Mouse (Mus musculus) cortical plate, adult 2 months (tissue): ENCODE measurements at regions not wholly inside any gene's neighbourhood (a gene's known extent, or its start where the extent isn't known, plus 50 kb on each side); places are given as distances from the start of the nearest gene placed in this dataset.

ENCODE experiments used
- H3K27ac ChIP-seq: fragments of 200-500 bp; 2 replicates; pipeline ENCODE4 v1.5.1; 2012; ENCODE audit warnings: low read length, control low read depth, inconsistent platforms; ENCODE audit not compliant: insufficient read depth
- H3K4me1 ChIP-seq: fragments of 200-500 bp; 2 replicates; pipeline ENCODE4 v1.6.1; 2011; ENCODE audit warnings: low read length; ENCODE audit not compliant: control insufficient read depth, insufficient read depth
- H3K4me3 ChIP-seq: fragments of 200-500 bp; 2 replicates; pipeline ENCODE4 v1.5.1; 2011; ENCODE audit warnings: mild to moderate bottlenecking, low read length, control low read depth; ENCODE audit not compliant: insufficient read depth
- CTCF ChIP-seq: fragments of 200-500 bp; IDR thresholded peaks from 2 replicates; pipeline ENCODE4 v1.5.1; 2011; ENCODE audit warnings: mild to moderate bottlenecking, control low read depth, low read length; ENCODE audit not compliant: insufficient read depth; ENCODE audit errors: extremely low read depth
- POLR2A ChIP-seq: fragments of 200-500 bp; IDR thresholded peaks from 2 replicates; pipeline ENCODE4 v1.6.1; 2011; ENCODE audit warnings: mild to moderate bottlenecking, low read length, control low read depth; ENCODE audit not compliant: insufficient read depth; ENCODE audit errors: extremely low read depth

- TF ChIP-seq CTCF: no peak
- TF ChIP-seq POLR2A: no peak
- no peaks in the 10 kb centered on the region for H3K4me1 ChIP-seq
- H3K4me3 ChIP-seq: no peak overlapping the region
- no peak overlapping the region for H3K27ac ChIP-seq
Measured at GRCm38 (mm10) chr1:80868805-80869204, 110.5 kb upstream of the Dock10 start.

DNA sequence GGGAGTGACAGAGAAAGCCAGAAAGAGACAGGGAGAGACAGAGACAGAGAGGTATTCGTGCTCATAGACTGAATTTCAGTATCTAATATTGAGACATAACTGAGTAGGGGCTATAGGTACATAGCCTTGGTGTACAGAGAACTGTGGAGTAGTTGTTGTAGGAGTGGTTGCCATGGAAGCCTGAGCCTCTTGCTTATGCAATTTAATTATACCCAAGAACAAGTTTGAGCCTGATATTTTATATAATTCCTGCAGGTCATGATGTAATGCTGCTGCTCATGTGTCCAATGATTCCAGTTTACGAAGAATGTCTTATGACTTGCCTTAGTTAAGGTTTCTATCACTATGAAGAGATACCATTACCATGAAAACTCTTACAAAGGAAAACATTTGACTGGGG lies 98.7 kb upstream of the Dock10 start:
- TF ChIP-seq CTCF (no peak), POLR2A (no peak)
- Histone ChIP-seq H3K4me1 (peaks cover 6% of the 10 kb centered on the region), H3K4me3 (no peak overlapping the region), H3K27ac (no peak overlapping the region)

GRCm38 (mm10) chr1:80854945-80855656 lies 96.8 kb upstream of the Dock10 start:
- Histone ChIP-seq H3K27ac (no peak overlapping the region), H3K4me1 (peaks cover 6% of the 10 kb centered on the region), H3K4me3 (no peak overlapping the region)
- TF ChIP-seq CTCF: no peak
- TF ChIP-seq POLR2A: no peak

DNA sequence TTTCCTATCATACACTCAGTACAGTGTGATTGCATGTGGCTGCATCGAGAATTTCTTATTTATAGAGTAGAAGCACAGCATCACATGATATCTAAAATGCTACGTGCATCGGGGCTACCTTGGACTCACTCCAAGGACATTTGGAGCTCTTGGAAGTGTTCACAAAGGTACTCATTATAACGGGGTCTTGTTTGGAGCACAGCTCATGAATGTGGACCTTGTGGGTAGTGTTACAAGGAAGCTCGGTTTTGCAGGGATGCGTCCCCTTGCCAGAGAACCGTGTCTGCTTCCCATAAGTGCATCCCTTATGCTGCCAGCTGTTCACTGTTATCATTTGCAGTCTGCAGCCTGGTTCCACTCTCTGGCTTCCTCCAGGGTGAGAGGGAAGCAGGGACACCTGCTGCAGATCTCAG lies 96.0 kb upstream of the Dock10 start:
- Histone ChIP-seq H3K4me3 (no peak overlapping the region; the same call in 1 of the 2 replicates), H3K27ac (no peak overlapping the region), H3K4me1 (peaks cover 6% of the 10 kb centered on the region)
- TF ChIP-seq CTCF (no peak), POLR2A (no peak)

GRCm38 (mm10) chr1:80852761-80853160 lies 94.4 kb upstream of the Dock10 start:
- Histone ChIP-seq H3K27ac (no peak overlapping the region), H3K4me1 (peaks cover 6% of the 10 kb centered on the region), H3K4me3 (no peak overlapping the region)
- TF ChIP-seq POLR2A: no peak
- no peak for TF ChIP-seq CTCF

DNA sequence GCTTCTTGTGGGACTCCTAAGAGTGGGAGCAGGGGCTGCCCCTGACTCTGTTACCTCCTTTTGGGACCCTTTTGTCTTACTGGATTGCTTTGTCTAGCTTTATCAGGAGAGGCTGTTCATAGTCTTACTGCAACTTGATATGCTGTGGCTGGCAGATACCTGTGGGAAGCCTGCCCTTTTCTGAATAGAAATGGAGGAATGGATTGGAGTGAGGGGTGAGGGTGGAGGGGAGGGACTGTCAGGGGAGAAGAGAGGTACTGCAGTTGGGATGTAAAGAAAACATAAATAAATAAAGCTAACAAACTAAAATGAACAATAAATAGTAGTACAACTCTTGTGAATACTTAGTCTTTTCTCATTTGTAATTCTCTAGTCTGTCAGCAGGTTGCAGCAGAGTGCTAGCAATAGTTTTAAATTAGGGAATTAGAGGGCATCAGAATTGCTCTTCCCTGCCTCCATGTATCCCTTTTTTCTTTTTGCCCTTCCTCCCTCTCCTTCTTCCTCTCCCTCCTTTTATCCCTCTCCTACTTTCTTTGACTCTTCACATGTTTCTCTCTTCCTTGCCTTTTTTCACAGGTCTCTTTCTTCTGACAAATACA lies 72.0 kb upstream of the Dock10 start:
- H3K4me3 ChIP-seq: no peak overlapping the region
- no peak for TF ChIP-seq POLR2A
- 0 out of 2 replicates have a peak, but pooled peaks have one; percentile 17 for TF ChIP-seq CTCF
- H3K27ac ChIP-seq: no peak overlapping the region
- no peaks in the 10 kb centered on the region for H3K4me1 ChIP-seq

DNA sequence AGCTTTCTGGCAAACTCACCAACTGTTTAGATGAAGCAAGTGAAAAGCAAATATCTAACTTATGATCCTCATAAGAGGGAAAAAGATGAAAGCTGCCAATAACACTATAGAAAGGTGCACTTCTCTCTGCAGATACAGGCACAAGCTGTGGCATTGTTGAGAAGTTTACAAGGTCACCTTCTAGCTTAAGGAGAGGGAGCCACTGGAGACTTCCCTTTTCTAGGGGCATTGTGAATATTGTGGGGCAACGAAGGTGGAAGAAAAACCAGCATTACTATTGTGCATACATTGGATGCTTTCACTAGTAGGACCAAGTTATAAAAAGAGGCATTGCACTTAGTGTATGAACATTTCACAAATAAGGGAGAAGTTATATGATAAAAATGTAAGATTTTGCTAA lies 68.1 kb upstream of the Dock10 start:
- no peak overlapping the region for H3K27ac ChIP-seq
- H3K4me1 ChIP-seq: no peaks in the 10 kb centered on the region
- H3K4me3 ChIP-seq: no peak overlapping the region
- TF ChIP-seq CTCF (no peak), POLR2A (no peak)

GRCm38 (mm10) chr1:80823953-80824352 lies 65.6 kb upstream of the Dock10 start:
- no peak overlapping the region for H3K4me3 ChIP-seq
- H3K4me1 ChIP-seq: no peaks in the 10 kb centered on the region
- no peak for TF ChIP-seq CTCF
- TF ChIP-seq POLR2A: no peak
- peak overlapping the region; percentile 54; the same call in 1 of the 2 replicates for H3K27ac ChIP-seq

GRCm38 (mm10) chr1:80822185-80822584 lies 63.9 kb upstream of the Dock10 start:
- H3K4me3 ChIP-seq: no peak overlapping the region
- TF ChIP-seq POLR2A: no peak
- TF ChIP-seq CTCF: no peak
- no peaks in the 10 kb centered on the region for H3K4me1 ChIP-seq
- H3K27ac ChIP-seq: no peak overlapping the region

- no peak overlapping the region for H3K4me3 ChIP-seq
- no peak overlapping the region for H3K27ac ChIP-seq
- H3K4me1 ChIP-seq: no peaks in the 10 kb centered on the region
- TF ChIP-seq POLR2A (no peak), CTCF (no peak)
Measured at GRCm38 (mm10) chr1:80812906-80813305, 54.6 kb upstream of the Dock10 start.
